Mouse (Mus musculus) ES-Bruce4 (cell line): ENCODE measurements around the gene Abca3.

Experiments
- CTCF ChIP-seq: IDR thresholded peaks from one replicate; pipeline ENCODE4 v1.8.1; 2011; ENCODE audit warnings: low read depth, low read length
- EP300 ChIP-seq: IDR thresholded peaks from 2 replicates; pipeline ENCODE4 v1.6.1; 2011; ENCODE audit warnings: low read depth, low read length; ENCODE audit not compliant: insufficient read depth
- POLR2A ChIP-seq: IDR thresholded peaks from one replicate; pipeline ENCODE4 v1.8.1; 2011; ENCODE audit warnings: low read length; ENCODE audit not compliant: insufficient read depth

DNA sequence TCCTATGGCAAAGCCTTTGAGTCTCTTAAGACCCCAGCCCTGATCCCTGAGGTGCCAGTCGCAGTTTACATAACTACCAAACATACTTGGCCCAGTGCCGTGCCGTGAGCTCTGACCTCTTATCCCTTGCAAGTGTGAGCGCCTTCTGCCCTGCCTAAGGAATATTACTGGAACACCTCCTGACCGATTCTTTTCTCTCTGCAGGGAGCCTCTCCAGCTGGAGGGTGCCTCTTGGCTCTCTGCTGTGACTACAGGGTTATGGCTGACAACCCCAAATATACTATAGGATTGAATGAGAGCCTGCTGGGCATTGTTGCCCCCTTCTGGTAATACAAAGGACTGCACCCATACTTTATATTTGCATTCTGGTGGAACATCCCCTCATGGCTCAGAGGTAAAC, 85.3 kb downstream of the Abca3 start:
- TF ChIP-seq CTCF: peak; percentile 21
- TF ChIP-seq POLR2A: no peak
- TF ChIP-seq EP300: no peak
